Mouse (Mus musculus): ENCODE measurements around the gene Ifitm6. TPM values are rescaled to one million over a fixed set of nuclear protein-coding genes. Genes with fewer than 3 reads are reported as not detected.
A peak's percentile ranks its signal among the peaks of the same experiment; 100 is the strongest.

Ifitm6 gene
- total and polyA plus RNA-seq, 2 experiments from 2014 or later, result 0.83 to 0.99 TPM

GRCm38 (mm10) chr7:141047581-141048225 is 30.0 kb upstream of the Ifitm6 start:
- H3K27me3 ChIP-seq (ENCODE audit: insufficient read depth, low read length), result no peaks in the 10 kb centered on the region
- peak overlapping the region; percentile 87 for H3K4me2 ChIP-seq (ENCODE audit: low read depth, low read length, poor library complexity, severe bottlenecking)
- peak overlapping the region; percentile 38 for H3K4me3 ChIP-seq (ENCODE audit: low read depth, low read length)
- ATAC-seq (ENCODE audit: low FRiP score), result peak; percentile 83
- no peak for TF ChIP-seq CTCF (IDR thresholded peaks at IDR 0.05)
- no peaks in the 10 kb centered on the region for H3K36me3 ChIP-seq (ENCODE audit: insufficient read depth, low read length)
- H3K4me1 ChIP-seq (ENCODE audit: insufficient read depth, low read length), result no peaks in the 10 kb centered on the region
- H3K9ac ChIP-seq (replicated peaks; ENCODE audit: low read length, poor library complexity, severe bottlenecking), result peak overlapping the region; percentile 52; the same call in 1 of the 2 replicates
- DNase-seq (ENCODE audit: low spot score), result peak; percentile 83
- peak overlapping the region; percentile 63 for H3K27ac ChIP-seq (ENCODE audit: low read depth, low read length)
- WGBS, result 6% methylated on average over 14 of the region's 19 CpGs
- H3K9me3 ChIP-seq (ENCODE audit: low read length), result no peaks in the 10 kb centered on the region

GRCm38 (mm10) chr7:141046931-141047580 is 29.3 kb upstream of the Ifitm6 start:
- H3K4me1 ChIP-seq (ENCODE audit: insufficient read depth, low read length), result no peaks in the 10 kb centered on the region
- WGBS, result 72% methylated on average over 6 of the region's 6 CpGs
- no peak for TF ChIP-seq CTCF (IDR thresholded peaks at IDR 0.05)
- DNase-seq (ENCODE audit: low spot score), result no peak
- H3K9ac ChIP-seq (replicated peaks; ENCODE audit: low read length, poor library complexity, severe bottlenecking), result no peak overlapping the region
- ATAC-seq (ENCODE audit: low FRiP score), result no peak
- 0 out of 2 replicates have a peak overlapping the region, but pooled peaks have one; percentile 18 for H3K27ac ChIP-seq (ENCODE audit: low read depth, low read length)
- peak overlapping the region; percentile 87; the same call in 1 of the 2 replicates for H3K4me2 ChIP-seq (ENCODE audit: low read depth, low read length, poor library complexity, severe bottlenecking)
- H3K4me3 ChIP-seq (ENCODE audit: low read depth, low read length), result no peak overlapping the region
- H3K9me3 ChIP-seq (ENCODE audit: low read length), result no peaks in the 10 kb centered on the region
- no peaks in the 10 kb centered on the region for H3K36me3 ChIP-seq (ENCODE audit: insufficient read depth, low read length)
- no peaks in the 10 kb centered on the region for H3K27me3 ChIP-seq (ENCODE audit: insufficient read depth, low read length)

- no peaks in the 10 kb centered on the region for H3K9me3 ChIP-seq (ENCODE audit: low read length)
- H3K4me2 ChIP-seq (ENCODE audit: low read depth, low read length, poor library complexity, severe bottlenecking), result no peak overlapping the region
- H3K27ac ChIP-seq (ENCODE audit: low read depth, low read length), result no peak overlapping the region
- H3K36me3 ChIP-seq (ENCODE audit: insufficient read depth, low read length), result no peaks in the 10 kb centered on the region
- DNase-seq (ENCODE audit: low spot score) (no peak), ATAC-seq (ENCODE audit: low FRiP score) (no peak)
- H3K9ac ChIP-seq (replicated peaks; ENCODE audit: low read length, poor library complexity, severe bottlenecking), result no peak overlapping the region
- no peaks in the 10 kb centered on the region for H3K27me3 ChIP-seq (ENCODE audit: insufficient read depth, low read length)
- H3K4me1 ChIP-seq (ENCODE audit: insufficient read depth, low read length), result no peaks in the 10 kb centered on the region
- 53% methylated on average over 4 of the region's 4 CpGs for WGBS
- H3K4me3 ChIP-seq (ENCODE audit: low read depth, low read length), result no peak overlapping the region
- no peak for TF ChIP-seq CTCF (IDR thresholded peaks at IDR 0.05)
Measured at GRCm38 (mm10) chr7:141042539-141042938, 24.8 kb upstream of the Ifitm6 start.

- Histone ChIP-seq H3K4me3 (ENCODE audit: low read depth, low read length) (no peak overlapping the region), H3K4me2 (ENCODE audit: low read depth, low read length, poor library complexity, severe bottlenecking) (no peak overlapping the region), H3K27me3 (ENCODE audit: insufficient read depth, low read length) (no peaks in the 10 kb centered on the region), H3K36me3 (ENCODE audit: insufficient read depth, low read length) (no peaks in the 10 kb centered on the region), H3K4me1 (ENCODE audit: insufficient read depth, low read length) (no peaks in the 10 kb centered on the region), H3K9ac (replicated peaks; ENCODE audit: low read length, poor library complexity, severe bottlenecking) (no peak overlapping the region), H3K27ac (ENCODE audit: low read depth, low read length) (peak overlapping the region; percentile 47; the same call in 1 of the 2 replicates), H3K9me3 (ENCODE audit: low read length) (no peaks in the 10 kb centered on the region)
- DNase-seq (ENCODE audit: low spot score) (peak; percentile 83), ATAC-seq (ENCODE audit: low FRiP score) (peak; percentile 52; the same call in 1 of the 2 replicates)
- TF ChIP-seq CTCF (IDR thresholded peaks at IDR 0.05), result no peak
- 35% methylated on average over 5 of the region's 5 CpGs for WGBS
Measured at GRCm38 (mm10) chr7:141041661-141042060, 23.9 kb upstream of the Ifitm6 start.

- no peak for TF ChIP-seq CTCF (IDR thresholded peaks at IDR 0.05)
- H3K27ac ChIP-seq (ENCODE audit: low read depth, low read length), result peak overlapping the region; percentile 47; the same call in 1 of the 2 replicates
- H3K27me3 ChIP-seq (ENCODE audit: insufficient read depth, low read length), result no peaks in the 10 kb centered on the region
- ATAC-seq (ENCODE audit: low FRiP score) (no peak), DNase-seq (ENCODE audit: low spot score) (no peak)
- H3K4me3 ChIP-seq (ENCODE audit: low read depth, low read length), result no peak overlapping the region
- H3K9ac ChIP-seq (replicated peaks; ENCODE audit: low read length, poor library complexity, severe bottlenecking), result no peak overlapping the region
- 36% methylated on average over 6 of the region's 9 CpGs for WGBS
- H3K36me3 ChIP-seq (ENCODE audit: insufficient read depth, low read length), result no peaks in the 10 kb centered on the region
- H3K4me2 ChIP-seq (ENCODE audit: low read depth, low read length, poor library complexity, severe bottlenecking), result no peak overlapping the region
- H3K9me3 ChIP-seq (ENCODE audit: low read length), result no peaks in the 10 kb centered on the region
- H3K4me1 ChIP-seq (ENCODE audit: insufficient read depth, low read length), result no peaks in the 10 kb centered on the region
Measured at GRCm38 (mm10) chr7:141040867-141041606, 23.3 kb upstream of the Ifitm6 start.

Data from midbrain, postnatal 0 days (tissue).